Mouse (Mus musculus) naive thymus-derived CD4-positive, alpha-beta T cell, adult 2 months (primary cell): ENCODE measurements around the gene C2cd3.

Source experiments
- DNase-seq: peaks from one replicate; pipeline ENCODE4 v3.0.0-alpha.2; 2011; ENCODE audit warnings: low read depth

C2cd3 gene

GRCm38 (mm10) chr7:100402715-100403114, 30.7 kb downstream of the C2cd3 start:
- DNase-seq: no peak

DNA sequence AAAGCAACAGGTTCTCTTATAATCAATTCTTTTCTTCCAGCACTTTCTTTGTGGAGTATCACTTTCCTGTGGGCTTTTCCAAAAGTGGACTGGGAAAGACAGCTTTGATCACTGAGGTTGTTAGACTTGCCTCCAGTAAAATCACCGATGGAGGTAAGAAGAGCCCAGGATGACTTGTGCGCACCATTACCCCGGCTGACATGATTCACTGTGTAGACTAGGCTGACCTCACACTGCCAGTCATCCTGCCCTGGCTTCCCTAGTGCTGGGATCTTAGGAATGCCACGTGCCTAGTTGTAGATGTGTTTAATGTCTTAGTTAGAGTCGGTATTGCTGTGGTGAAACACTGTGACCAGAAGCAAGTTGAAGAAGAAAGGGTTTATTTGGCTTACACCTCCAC, 35.6 kb downstream of the C2cd3 start:
- no peak for DNase-seq

GRCm38 (mm10) chr7:100408684-100409083, 36.7 kb downstream of the C2cd3 start:
- no peak for DNase-seq

DNA sequence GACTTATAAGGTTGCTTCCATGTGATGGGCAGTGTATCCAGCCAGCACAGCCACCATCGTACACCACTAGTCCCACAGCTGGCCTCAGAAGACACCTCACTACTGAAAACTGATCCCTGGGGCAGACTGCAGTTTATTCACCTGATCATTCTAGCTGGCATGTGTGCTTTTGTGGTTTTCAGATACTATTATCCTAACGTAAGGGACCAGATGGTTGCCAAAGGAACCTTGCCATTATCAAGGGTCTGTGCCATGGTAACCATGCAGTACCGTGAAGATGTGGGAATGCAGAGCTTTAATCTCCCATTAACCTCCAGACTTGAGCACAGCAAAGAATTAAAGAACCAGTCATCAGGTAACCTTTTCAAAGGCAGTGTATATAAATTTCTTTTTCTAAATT, 53.8 kb downstream of the C2cd3 start:
- no peak for DNase-seq

DNA sequence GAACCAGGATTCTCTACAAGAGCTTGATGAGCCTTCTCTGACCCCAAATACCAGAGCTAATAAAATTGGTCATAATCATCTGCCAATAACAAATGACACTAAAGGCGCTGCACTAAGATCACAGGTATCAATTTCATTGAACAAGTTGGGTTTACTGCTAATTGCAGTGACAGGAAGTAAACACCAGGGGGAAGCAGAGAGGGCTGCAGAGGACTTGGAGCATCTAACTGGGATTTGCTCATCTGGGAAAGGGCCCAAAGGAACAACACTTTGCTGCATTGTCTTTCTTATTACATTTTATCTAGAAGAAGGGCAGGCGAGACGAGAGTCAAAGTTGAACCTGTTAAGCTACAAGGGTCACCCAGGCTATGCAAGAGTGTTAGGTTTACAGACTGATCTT, 57.1 kb downstream of the C2cd3 start:
- peak; percentile 70 for DNase-seq

- no peak for DNase-seq
These were observed 57.9 kb downstream of the C2cd3 start for GRCm38 (mm10) chr7:100429911-100430310.

GRCm38 (mm10) chr7:100431103-100431502, 59.1 kb downstream of the C2cd3 start:
- no peak for DNase-seq

DNA sequence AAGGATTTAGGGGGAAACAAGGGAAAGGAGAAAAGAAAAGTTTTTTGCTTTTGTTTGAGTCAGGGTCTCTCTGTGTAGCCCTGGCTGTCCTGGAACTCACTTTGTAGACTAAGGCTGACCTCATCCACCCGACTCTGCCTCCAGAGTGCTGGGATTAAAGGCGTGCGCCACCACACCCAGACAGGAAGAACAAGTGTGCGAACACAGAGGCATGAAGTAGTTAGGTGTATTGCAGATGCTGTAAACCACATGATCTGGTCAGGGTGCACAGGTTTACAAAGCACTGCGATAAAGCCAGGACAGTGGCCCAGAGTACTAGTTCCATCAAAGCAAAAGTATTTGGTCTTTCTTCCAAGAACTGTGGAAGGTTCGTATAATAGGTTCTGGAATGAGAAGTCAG, 61.3 kb downstream of the C2cd3 start:
- DNase-seq: no peak

DNA sequence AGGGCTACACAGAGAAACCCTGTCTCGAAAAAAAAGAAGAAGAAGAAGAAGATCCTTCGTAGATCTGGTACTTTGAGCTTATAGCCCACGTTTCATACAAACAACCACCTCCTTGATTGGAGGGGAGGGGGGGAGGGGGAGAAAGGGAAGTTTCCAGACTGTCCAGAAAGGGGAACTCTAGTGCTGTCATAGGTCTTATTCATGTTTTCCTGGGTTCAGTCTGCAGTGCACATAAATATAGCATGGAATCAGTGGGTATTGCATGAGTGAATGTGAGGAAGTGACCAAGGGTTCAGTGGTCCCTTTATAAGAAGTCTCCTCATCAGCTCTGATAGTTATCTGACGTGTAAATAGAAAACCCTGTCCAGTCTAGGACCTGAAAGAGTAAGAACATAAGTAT, 71.7 kb downstream of the C2cd3 start:
- DNase-seq: no peak

DNA sequence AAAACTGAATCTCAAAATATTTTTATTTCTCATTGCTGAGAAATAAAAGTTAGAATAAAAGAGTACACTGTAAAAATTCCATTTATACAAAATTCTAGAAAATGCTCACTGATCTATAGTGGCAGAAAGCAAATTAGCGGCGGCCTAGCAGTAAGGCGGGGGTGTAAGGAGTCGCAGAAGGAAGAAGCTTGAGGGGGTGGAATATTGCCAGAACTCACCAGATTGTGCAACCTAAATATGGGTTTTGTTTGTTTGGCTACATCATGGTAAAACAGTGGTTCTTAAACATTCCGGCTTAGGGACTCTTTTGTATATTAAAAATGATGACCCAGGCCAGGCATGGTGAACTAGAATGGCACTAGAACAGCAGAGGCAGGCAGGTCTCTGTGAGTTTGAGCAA, 74.2 kb downstream of the C2cd3 start:
- DNase-seq: no peak

DNA sequence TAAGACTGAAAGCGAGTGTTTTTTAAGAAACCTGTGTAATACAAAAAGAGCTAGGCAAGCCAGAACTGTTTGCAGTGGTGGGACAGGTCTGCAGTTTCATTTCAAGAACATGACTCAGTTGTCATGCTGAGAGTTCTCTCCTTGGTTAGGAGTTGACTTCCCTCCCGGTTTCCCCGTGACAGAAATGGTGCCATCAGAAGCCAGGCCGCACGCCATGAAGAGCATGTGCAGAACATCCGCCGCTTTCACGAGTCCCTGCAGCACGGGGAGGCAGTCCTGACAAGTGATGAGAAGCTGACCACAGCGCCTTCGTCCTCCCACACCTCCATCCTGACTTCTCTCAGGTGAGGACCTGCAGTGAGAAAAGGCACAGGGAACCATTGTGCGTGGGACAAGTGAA, 76.5 kb downstream of the C2cd3 start:
- DNase-seq: peak; percentile 13

DNA sequence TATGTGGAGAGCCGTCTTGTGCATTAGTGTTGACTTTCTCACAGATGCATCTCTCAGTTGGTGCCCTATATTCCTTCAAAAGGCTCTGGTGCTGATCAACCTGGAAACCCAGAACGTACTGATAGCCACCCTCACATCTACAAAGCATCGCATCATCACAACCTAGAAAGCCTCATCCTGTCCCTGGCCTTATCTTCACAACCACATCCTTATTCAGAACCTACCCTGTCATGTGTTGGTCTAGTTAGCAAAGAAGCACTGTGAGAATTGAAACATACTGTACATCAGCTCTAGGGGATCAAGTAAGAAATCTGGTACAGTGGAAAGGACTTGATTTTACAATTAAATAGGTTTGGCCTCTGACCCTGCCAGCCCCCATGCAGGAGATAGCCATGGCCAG, 77.0 kb downstream of the C2cd3 start:
- peak; percentile 64 for DNase-seq

GRCm38 (mm10) chr7:100458153-100458552, 86.1 kb downstream of the C2cd3 start:
- DNase-seq: no peak

DNA sequence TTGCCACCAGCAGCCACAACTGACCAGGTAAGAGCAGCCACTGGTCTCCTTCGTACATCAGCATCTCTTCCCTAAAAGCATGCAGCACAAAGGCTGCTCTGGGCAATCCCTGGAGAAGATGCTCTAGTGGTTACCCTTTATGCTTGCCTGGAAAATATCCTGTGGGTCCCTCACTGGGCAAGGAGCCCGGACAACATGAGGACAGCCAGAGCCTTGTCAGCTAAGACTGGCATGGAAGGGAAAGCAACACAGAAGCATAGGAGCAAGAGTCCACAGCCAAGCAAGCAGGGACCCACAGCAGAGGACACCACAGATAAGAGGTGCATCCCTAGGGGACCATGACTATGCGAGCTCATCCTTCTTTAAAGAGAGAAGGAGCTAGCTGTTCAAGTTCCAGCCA, 87.8 kb downstream of the C2cd3 start:
- DNase-seq: no peak

DNA sequence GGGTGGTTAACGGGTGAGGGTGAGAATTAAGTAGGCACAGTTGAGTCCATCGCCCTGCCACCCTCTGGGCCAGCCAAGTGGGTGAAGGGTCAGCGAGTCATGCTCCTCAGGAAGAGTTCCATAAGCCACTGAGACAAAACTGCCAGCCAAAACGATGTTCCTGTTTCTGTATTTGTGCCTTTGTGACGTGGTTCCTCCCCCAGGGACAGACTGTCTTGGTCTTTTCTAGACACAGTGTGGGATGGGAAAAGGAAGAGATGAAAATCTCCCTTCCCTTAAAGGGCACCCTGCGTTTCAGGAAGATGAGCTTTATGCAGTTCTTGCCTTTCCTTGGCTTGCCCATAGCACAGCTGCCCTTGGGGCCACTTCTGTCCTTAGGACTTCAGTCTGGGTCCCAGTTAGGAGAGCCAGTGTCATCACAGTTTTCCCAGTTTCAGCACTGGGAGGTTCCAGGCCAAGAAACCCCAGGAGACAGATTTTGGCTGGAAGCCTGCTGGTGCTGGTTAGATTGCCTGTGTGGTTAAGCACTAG, 89.7 kb downstream of the C2cd3 start:
- DNase-seq: no peak

DNA sequence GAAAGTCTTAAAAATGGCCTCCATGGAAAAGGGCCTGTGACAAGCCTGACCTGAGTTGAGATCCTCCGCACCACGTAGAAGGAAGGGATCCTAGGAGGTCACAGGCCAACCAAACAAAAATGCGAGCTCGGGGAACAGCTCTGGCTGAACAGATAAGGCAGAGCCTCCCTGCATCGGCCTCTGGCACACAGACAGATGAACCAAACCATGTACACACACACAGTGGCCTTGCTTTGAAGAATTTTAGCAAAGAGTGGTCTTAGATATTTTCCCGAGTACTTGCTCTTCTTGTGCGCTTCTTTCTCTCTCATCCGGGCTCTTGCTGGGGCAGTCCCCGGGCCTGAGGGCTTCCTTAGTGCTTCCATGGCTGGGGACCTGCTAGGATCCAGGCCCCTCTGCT, 91.2 kb downstream of the C2cd3 start:
- DNase-seq: no peak

- no peak for DNase-seq
These were observed 91.7 kb downstream of the C2cd3 start for GRCm38 (mm10) chr7:100463757-100464156.

GRCm38 (mm10) chr7:100464248-100464647, 92.2 kb downstream of the C2cd3 start:
- no peak for DNase-seq

- DNase-seq: no peak
These were observed 93.2 kb downstream of the C2cd3 start for GRCm38 (mm10) chr7:100465248-100465647.

- no peak for DNase-seq
These were observed 93.8 kb downstream of the C2cd3 start for GRCm38 (mm10) chr7:100465656-100466309.

- no peak for DNase-seq
These were observed 94.9 kb downstream of the C2cd3 start for GRCm38 (mm10) chr7:100466781-100467510.

DNA sequence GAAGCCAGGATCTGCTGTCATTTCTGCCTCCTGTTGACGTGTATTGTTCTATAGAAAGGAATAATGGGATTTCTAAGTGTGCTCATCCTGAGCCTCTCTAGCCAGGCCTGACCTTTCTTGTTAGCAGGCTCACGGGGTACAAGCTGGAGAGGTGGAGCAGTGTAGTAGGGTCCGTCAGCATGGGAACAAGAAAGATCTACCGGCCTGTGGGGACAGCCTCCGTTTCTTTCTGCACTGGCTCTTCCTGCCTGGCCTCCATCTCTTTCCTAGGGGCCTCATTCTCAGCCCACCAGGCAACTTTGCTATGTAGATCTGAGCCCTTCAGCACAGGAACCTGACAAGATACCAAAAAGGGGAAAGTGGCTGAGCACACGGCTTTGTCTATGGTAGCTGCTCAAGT, 96.7 kb downstream of the C2cd3 start:
- no peak for DNase-seq

GRCm38 (mm10) chr7:100469502-100469901, 97.5 kb downstream of the C2cd3 start:
- DNase-seq: no peak
